Mouse (Mus musculus) intestine, embryonic 16.5 days (tissue): ENCODE measurements around the gene Ksr1. TPM values are rescaled to one million over a fixed set of nuclear protein-coding genes. Genes with fewer than 3 reads are reported as not detected.

ENCODE experiments used
- ATAC-seq: fragments of 200-750 bp; cut with Nextera tagmentation; 2 replicates; pipeline ENCODE4 v1.8.0; 2017; ENCODE audit warnings: moderate TSS enrichment, moderate library complexity
- H3K27ac ChIP-seq: fragments of 300-500 bp; sonication (generic); 2 replicates; pipeline ENCODE4 v1.5.1; 2014; ENCODE audit warnings: mild to moderate bottlenecking, low read length
- H3K27me3 ChIP-seq: fragments of 300-500 bp; sonication (generic); replicated peaks from 2 replicates; pipeline ENCODE4 v1.6.1; 2014; ENCODE audit warnings: low read length, control low read depth, mixed read lengths; ENCODE audit not compliant: control insufficient read depth, insufficient read depth
- H3K36me3 ChIP-seq: fragments of 300-500 bp; sonication (generic); 2 replicates; pipeline ENCODE4 v1.6.1; 2014; ENCODE audit warnings: low read length, control low read depth; ENCODE audit not compliant: control insufficient read depth, insufficient read depth
- H3K4me1 ChIP-seq: fragments of 300-500 bp; sonication (generic); 2 replicates; pipeline ENCODE4 v1.6.1; 2014; ENCODE audit warnings: low read length, control low read depth, mixed read lengths; ENCODE audit not compliant: control insufficient read depth, insufficient read depth
- H3K4me2 ChIP-seq: fragments of 300-500 bp; sonication (generic); 2 replicates; pipeline ENCODE4 v1.6.1; 2014; ENCODE audit warnings: low read depth, low read length, control low read depth
- H3K4me3 ChIP-seq: fragments of 300-500 bp; sonication (generic); 2 replicates; pipeline ENCODE4 v1.5.1; 2014; ENCODE audit warnings: mild to moderate bottlenecking, low read length
- H3K9ac ChIP-seq: fragments of 300-500 bp; sonication (generic); 2 replicates; pipeline ENCODE4 v1.6.1; 2014; ENCODE audit warnings: low read depth, low read length
- H3K9me3 ChIP-seq: fragments of 300-500 bp; sonication (generic); 2 replicates; pipeline ENCODE4 v1.6.1; 2016; ENCODE audit warnings: low read length, control low read depth; ENCODE audit not compliant: control insufficient read depth
- WGBS: fragments of 180-500 bp; shearing (Covaris S2); extraction: QIAGEN DNeasy Blood & Tissue Kit; methylation state at CpG from one replicate; pipeline ENCODE4 v1.1.7; 2014; 5-methylcytosine and 5-hydroxymethylcytosine counted together
- polyA plus RNA-seq: library from polyadenylated mRNA; unstranded; fragments of >200 nt; fragmentation: Nextera tagmentation; extraction: Ambion mirVana; gene quantifications from 2 replicates; pipeline ENCODE4 v1.2.1, GENCODE M21; 2015

Gene Ksr1
- 4.1 and 4.6 TPM in 2 replicates for polyA plus RNA-seq

GRCm38 (mm10) chr11:79146331-79146767 lies at the start of gene Ksr1:
TSS of gene Ksr1 (minus strand) at chr11:79146407.
- H3K36me3 ChIP-seq, result no peaks in the 10 kb centered on the region
- H3K27me3 ChIP-seq, result no peaks in the 10 kb centered on the region
- peak within 1 kb of the TSS; percentile 92 for H3K4me3 ChIP-seq
- peak within 1 kb of the TSS; percentile 96 for H3K27ac ChIP-seq
- WGBS, result 1% methylated on average over 40 of the region's 42 CpGs
- peak within 1 kb of the TSS; percentile 81 for H3K4me2 ChIP-seq
- H3K9ac ChIP-seq, result peak within 1 kb of the TSS; percentile 96
- ATAC-seq, result peak; percentile 94
- no peaks in the 10 kb centered on the region for H3K9me3 ChIP-seq
- H3K4me1 ChIP-seq, result peaks cover 32% of the 10 kb centered on the region

- no peak for ATAC-seq
- no peaks in the 10 kb centered on the region for H3K9me3 ChIP-seq
- 87% methylated on average over 1 of the region's 1 CpGs for whole genome bisulfite sequencing
- H3K36me3 ChIP-seq, result no peaks in the 10 kb centered on the region
- H3K27me3 ChIP-seq, result no peaks in the 10 kb centered on the region
- no peak overlapping the region for H3K9ac ChIP-seq
- H3K4me2 ChIP-seq, result no peak overlapping the region
- H3K4me3 ChIP-seq, result no peak overlapping the region
- H3K27ac ChIP-seq, result no peak overlapping the region
- H3K4me1 ChIP-seq, result peaks cover 14% of the 10 kb centered on the region
These were observed 46.0 kb upstream of the Ksr1 start for GRCm38 (mm10) chr11:79192176-79192575.

- Histone ChIP-seq H3K4me2 (no peak overlapping the region), H3K9ac (no peak overlapping the region), H3K4me3 (no peak overlapping the region)
These were observed 45.0 kb upstream of the Ksr1 start for GRCm38 (mm10) chr11:79191214-79191613.

GRCm38 (mm10) chr11:79190257-79190656 lies 44.0 kb upstream of the Ksr1 start:
- Histone ChIP-seq H3K4me3 (no peak overlapping the region), H3K9ac (no peak overlapping the region), H3K27ac (no peak overlapping the region), H3K27me3 (no peaks in the 10 kb centered on the region), H3K4me1 (peaks cover 9% of the 10 kb centered on the region), H3K9me3 (no peaks in the 10 kb centered on the region), H3K4me2 (no peak overlapping the region), H3K36me3 (no peaks in the 10 kb centered on the region)
- WGBS, result 92% methylated on average over 2 of the region's 2 CpGs
- no peak for ATAC-seq

More at GRCm38 (mm10) chr11:79191214-79191613, 45.0 kb upstream of the Ksr1 start:
- H3K27ac ChIP-seq, result no peak overlapping the region
- 71% methylated on average over 4 of the region's 4 CpGs for WGBS
- H3K4me1 ChIP-seq, result peaks cover 9% of the 10 kb centered on the region
- H3K9me3 ChIP-seq, result no peaks in the 10 kb centered on the region
- H3K27me3 ChIP-seq, result no peaks in the 10 kb centered on the region
- no peaks in the 10 kb centered on the region for H3K36me3 ChIP-seq
- ATAC-seq, result no peak

GRCm38 (mm10) chr11:79188176-79188575 lies 42.0 kb upstream of the Ksr1 start:
- H3K27me3 ChIP-seq, result no peaks in the 10 kb centered on the region
- 62% methylated on average over 6 of the region's 6 CpGs for WGBS
- H3K4me3 ChIP-seq, result no peak overlapping the region
- H3K9me3 ChIP-seq, result no peaks in the 10 kb centered on the region
- ATAC-seq, result 0 out of 2 replicates have a peak, but pooled peaks have one; percentile 9
- H3K27ac ChIP-seq, result no peak overlapping the region
- peaks cover 18% of the 10 kb centered on the region for H3K4me1 ChIP-seq
- H3K9ac ChIP-seq, result no peak overlapping the region
- H3K4me2 ChIP-seq, result no peak overlapping the region
- H3K36me3 ChIP-seq, result no peaks in the 10 kb centered on the region

- H3K9me3 ChIP-seq, result no peaks in the 10 kb centered on the region
- no peak overlapping the region for H3K4me2 ChIP-seq
- no peaks in the 10 kb centered on the region for H3K27me3 ChIP-seq
- 70% methylated on average over 4 of the region's 4 CpGs for WGBS
- H3K4me3 ChIP-seq, result no peak overlapping the region
- H3K27ac ChIP-seq, result no peak overlapping the region
- no peaks in the 10 kb centered on the region for H3K36me3 ChIP-seq
- no peak overlapping the region for H3K9ac ChIP-seq
- peaks cover 24% of the 10 kb centered on the region for H3K4me1 ChIP-seq
- no peak for ATAC-seq
These were observed 41.1 kb upstream of the Ksr1 start for GRCm38 (mm10) chr11:79187291-79187690.

GRCm38 (mm10) chr11:79185683-79186082 lies 39.5 kb upstream of the Ksr1 start:
- Histone ChIP-seq H3K9me3 (no peaks in the 10 kb centered on the region), H3K4me1 (peaks cover 24% of the 10 kb centered on the region), H3K4me3 (no peak overlapping the region), H3K4me2 (no peak overlapping the region), H3K9ac (no peak overlapping the region), H3K27ac (no peak overlapping the region), H3K36me3 (no peaks in the 10 kb centered on the region), H3K27me3 (no peaks in the 10 kb centered on the region)
- 89% methylated on average over 6 of the region's 6 CpGs for WGBS
- ATAC-seq, result no peak

GRCm38 (mm10) chr11:79184126-79184888 lies 38.1 kb upstream of the Ksr1 start:
- H3K27ac ChIP-seq, result peak overlapping the region; percentile 14; the same call in 1 of the 2 replicates
- no peak for ATAC-seq
- no peak overlapping the region for H3K4me2 ChIP-seq
- 83% methylated on average over 3 of the region's 3 CpGs for WGBS
- no peaks in the 10 kb centered on the region for H3K27me3 ChIP-seq
- H3K9ac ChIP-seq, result no peak overlapping the region
- H3K4me3 ChIP-seq, result no peak overlapping the region
- H3K36me3 ChIP-seq, result no peaks in the 10 kb centered on the region
- H3K9me3 ChIP-seq, result no peaks in the 10 kb centered on the region
- peaks cover 24% of the 10 kb centered on the region for H3K4me1 ChIP-seq

GRCm38 (mm10) chr11:79183400-79183799 lies 37.2 kb upstream of the Ksr1 start:
- Histone ChIP-seq H3K9ac (peak overlapping the region; percentile 30; the same call in 1 of the 2 replicates), H3K27ac (peak overlapping the region; percentile 50), H3K27me3 (no peaks in the 10 kb centered on the region), H3K4me3 (no peak overlapping the region), H3K9me3 (no peaks in the 10 kb centered on the region), H3K4me2 (no peak overlapping the region), H3K36me3 (no peaks in the 10 kb centered on the region), H3K4me1 (peaks cover 17% of the 10 kb centered on the region)
- peak; percentile 76 for ATAC-seq
- WGBS, result 79% methylated on average over 6 of the region's 6 CpGs
